Mouse (Mus musculus) thymus, adult 2 months (tissue): Measurements from ENCODE around the gene Srgap3.

Source experiments
- CTCF ChIP-seq: fragments of 200-500 bp; IDR thresholded peaks from 2 replicates; pipeline ENCODE4 v1.5.1; 2012; ENCODE audit warnings: mild to moderate bottlenecking, control low read depth, low read length, moderate library complexity, borderline replicate concordance; ENCODE audit not compliant: control insufficient read depth, poor library complexity, insufficient read depth; ENCODE audit errors: extremely low read depth
- POLR2A ChIP-seq: fragments of 200-500 bp; IDR thresholded peaks from 2 replicates; pipeline ENCODE4 v1.6.1; 2012; ENCODE audit warnings: mild to moderate bottlenecking, low read length, control low read depth, moderate library complexity; ENCODE audit not compliant: control insufficient read depth, poor library complexity, insufficient read depth; ENCODE audit errors: extremely low read depth

GRCm38 (mm10) chr6:112741766-112742165, 205.3 kb downstream of the Srgap3 start:
- TF ChIP-seq POLR2A, result no peak
- TF ChIP-seq CTCF, result no peak
